Mouse (Mus musculus): Measurements from ENCODE around the gene BC029722.

Gene BC029722

DNA sequence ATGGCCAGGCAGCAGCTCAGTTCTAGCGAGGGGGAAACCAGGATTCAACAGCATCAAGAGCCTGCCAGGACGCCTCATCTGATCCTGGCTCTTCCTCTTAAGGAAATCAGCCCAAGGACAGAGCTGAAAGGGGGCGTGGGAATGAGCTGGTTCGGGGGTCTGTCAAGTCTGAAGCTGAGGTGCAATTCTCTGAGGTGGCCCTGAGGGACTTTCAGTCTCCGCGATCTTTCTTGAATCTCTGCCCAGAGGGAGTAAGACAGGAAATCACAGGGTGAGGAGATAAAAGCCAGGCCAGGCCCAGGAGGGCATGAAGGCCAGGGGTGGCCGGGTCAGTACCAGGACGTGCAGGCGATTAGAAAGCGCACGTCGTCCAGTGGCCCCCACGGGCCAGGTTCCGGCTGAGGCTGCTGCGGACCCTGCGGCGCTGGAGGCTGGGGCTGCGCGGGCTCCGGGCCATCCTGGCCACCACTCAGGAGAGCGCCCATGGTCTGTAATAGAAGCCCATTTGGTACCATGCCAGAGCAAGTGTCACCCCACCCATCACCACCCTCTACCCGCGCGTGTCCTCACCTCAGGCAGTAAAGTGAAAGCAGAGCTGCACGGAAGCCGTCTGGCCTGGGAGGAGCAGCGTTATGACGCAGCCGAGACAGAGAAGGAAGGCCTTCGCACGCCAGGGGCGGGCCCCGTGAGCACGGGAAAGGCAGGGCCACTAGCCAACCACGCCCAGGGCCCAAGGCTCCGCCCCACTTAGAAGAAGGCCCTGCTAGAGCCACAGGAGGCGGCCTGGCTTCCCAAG, 432 bp downstream of the BC029722 start:
- DNase-seq, result peak; percentile 96

DNA sequence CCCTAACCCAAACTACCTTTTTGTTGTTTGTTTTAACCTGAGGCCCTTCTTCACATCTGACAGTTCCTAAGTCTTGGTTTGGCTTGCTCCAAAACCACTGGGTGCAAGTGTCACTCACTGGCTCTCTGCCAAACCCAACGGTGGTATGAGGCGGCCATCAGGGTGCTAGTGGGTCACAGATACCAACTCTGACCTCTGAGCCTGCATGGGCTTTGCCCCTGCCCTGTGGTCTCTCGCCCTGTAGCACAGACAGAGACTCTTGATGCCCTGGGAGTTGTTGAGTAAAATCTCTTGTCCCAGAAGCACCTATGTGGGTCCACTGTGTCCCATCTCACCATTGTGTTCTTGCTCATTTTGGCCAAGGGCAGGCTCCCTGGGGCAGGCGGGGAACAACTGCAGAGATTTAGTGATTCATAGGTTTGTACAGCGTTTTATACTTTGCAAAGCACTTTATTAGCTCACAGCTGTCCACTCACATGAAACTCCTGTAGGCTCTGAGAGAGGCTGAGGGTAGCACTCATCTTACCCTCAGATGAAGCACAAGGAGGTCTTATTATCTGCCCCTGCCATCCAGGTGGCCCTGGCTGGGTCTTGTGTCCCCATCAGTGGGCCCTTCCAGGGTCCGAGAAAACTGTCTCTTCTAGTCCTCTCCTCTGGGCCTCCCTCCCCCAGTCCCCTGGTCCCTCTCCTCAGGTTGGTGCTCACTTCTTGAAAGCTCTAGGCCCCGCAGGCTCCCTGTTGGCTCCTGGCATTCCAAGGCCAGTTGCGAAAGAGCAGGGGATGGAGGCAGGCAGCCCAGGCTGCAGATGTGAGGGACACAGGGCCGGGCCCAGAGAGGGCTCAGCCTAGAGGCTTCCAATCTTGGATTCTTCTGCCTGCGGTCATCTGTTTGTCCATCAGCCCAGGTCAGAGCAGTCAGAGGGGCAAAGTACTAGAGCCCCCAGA, 1.7 kb downstream of the BC029722 start:
- no peak for DNase-seq

DNA sequence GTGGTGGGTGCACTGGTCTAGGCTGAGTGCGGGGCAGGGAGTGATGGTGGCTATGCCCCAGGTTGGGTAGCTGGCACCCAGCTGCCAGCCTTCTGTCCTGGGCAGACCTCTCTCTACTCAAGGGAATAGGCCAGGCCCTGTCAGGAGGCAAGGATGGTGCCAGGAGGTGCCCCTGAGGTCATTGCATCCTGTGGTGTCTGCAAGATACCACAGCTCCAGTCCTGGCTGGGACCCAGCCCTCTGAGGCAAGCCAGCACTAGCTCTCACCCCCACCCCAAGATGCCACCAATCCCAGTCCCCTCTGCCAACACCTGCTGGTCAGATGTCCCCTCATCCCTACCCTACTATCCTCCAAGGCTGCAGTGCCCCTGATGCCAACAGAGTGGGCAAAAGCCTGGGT, 3.0 kb downstream of the BC029722 start:
- DNase-seq, result no peak

DNA sequence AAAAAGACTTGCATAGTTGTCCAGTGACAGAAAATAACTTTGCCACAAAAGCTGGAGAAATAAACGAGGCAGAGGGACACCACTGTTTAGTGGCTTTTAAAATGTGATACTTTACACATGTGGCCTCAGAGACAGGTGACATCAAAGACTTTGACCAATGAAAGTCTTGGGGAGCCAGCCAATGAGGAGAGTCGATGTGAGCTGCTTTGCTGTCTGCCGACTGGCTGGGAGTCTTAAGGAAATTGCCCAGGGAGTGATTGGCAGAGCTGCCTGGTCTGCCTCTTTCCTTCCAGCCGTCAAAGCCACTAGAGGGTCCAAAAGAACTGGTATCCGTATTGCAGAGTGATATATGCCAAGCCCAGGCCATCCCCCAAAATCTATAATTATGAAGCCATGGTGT, 4.4 kb downstream of the BC029722 start:
- no peak for DNase-seq

DNA sequence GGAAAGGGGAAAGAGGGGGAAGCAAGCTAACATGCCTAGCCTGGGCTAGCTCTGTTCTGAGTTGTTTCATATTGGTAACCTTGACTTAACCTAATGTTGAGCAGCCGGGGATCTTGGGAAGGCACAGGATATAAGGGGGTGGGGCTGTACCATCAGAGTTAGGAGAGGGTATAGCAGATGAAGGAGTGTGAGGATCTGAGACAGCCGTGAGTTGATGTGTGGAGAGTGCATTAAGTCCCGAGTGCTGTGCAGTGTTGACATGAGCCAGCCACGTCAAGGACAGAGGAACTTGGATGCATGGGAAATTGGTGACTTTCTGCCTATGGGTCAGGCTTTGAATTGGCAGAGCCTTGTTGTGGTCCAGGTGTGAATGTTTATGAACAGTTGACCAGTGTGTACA, 6.6 kb downstream of the BC029722 start:
- no peak for DNase-seq

DNA sequence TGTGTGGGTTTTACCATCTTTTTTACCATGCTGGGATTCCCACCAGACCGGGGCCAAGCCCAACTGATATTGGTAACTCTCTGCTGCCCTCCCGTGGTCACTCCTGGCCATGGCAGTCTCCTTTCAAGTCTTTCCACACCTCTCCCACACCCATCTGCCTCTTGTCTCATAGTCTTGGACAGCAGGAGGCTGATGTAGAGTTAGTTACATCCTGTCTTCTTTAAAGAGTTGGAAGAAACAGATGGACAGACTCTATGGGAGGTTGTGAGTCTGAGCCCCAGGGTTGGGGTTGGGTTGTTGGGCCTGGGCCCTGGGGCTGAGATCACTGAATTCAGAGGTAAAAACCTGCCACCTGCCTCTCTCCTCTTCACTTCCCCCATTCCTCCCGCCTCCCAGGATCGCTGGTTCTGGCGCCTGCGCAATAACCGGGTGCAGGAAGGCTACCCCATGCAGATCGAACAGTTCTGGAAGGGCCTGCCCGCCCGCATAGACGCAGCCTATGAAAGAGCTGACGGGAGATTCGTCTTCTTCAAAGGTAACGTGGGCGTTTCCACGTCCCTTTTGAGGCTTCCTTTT, 7.3 kb downstream of the BC029722 start:
- DNase-seq, result peak; percentile 89

DNA sequence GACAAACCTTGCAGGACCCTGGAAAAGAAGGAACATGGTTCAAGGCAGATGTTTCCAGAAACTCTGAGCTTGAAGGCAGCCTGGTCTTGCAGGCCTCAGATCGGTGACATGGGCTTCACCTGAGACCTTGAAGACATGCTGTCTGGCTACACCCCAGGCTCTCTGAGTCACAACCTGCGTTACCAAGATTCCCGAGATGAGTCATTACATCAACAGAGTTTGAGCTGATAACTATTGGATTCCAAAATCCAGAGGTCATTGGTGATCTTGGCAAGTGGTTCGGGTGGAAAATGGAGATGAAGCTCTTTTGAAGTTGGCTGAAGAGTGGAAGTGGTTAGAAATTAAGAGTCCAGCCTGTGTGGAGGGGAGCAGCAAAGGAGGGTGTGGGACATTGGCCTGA, 9.6 kb downstream of the BC029722 start:
- DNase-seq, result no peak

DNA sequence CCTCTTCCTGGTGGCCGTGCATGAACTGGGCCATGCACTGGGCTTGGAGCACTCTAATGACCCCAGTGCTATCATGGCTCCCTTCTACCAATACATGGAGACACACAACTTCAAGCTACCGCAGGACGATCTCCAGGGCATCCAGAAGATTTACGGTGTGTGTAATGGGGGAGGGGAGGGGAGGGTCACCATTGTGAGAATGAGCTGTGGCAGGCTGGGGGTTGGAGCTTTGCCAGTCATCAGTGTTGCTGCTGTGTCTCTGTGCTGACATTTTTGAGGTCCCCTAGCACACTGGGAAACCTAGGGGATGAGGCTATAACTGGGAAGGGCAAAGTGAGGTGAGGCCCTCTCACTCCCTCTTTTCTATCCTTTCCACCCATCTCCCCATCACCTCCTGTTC, 11.8 kb downstream of the BC029722 start:
- DNase-seq, result no peak

DNA sequence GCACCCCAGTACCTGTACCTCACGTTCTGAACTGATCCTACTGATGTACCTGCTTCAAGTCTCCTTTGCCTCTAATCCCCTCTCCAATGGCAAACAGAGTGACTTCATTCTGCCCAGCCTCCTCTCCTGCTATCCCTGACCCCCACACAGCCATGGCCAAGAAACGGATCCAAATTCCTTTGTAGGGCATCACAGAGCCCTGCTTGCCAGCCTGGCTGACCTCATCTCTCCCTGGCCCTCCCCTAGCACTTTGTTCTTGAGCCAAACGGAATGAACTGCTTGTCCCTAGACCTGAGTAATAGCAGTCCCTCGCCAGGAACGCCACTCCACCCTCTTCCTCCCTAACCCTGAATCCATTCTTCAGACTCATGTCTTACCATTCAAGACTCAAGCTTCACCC, 12.7 kb downstream of the BC029722 start:
- DNase-seq, result no peak

DNA sequence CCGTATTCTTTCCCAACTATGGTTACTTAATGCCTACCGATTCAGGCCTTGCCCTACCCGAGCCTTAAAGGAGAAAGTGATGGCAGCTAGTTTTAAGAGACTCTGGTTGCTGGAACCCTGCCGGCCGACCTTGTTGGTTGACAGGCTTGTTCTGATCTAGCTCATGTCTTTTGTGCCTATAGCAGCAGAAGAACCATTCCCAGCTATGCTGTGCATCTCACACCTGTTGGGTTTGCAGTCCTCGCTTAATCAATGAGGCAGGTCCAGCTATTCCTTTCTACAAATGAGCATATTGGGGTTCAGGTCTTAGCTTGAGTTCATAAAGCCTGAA, 13.3 kb downstream of the BC029722 start:
- no peak for DNase-seq

DNA sequence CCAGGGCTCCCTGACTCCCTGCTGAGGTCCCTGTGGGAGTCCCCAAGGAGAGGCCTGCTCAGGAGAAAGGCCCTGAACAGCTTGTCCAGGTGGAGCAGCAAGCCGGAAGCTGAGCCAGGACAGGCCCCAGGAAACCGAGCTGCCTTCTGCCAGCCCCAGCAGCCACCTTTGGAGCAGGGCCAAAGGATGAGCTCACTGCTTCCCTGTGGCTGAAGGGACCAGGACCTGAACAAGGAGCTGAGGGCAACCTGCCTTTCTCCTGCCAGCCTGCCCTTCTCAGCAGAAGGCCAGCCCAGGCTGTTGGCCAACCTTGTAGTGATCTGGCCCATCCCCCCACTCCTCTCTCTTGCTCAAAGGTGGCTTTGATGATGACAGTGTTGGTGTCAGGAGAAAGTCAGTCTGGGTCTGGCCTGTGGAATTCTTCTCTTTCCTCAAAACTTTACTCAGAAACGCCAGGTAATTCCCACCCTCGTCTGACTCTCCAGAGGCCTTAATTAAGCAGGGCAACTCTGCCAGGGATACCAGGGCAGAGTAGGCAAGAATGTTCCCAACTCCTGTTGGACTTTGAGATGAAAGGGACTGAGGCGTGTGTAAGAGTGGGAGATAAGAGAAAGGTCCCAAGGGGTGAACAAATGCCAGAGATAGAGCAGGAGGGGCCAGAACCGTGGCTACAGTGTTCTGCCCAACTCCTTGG, 13.8 kb downstream of the BC029722 start:
- no peak for DNase-seq

DNA sequence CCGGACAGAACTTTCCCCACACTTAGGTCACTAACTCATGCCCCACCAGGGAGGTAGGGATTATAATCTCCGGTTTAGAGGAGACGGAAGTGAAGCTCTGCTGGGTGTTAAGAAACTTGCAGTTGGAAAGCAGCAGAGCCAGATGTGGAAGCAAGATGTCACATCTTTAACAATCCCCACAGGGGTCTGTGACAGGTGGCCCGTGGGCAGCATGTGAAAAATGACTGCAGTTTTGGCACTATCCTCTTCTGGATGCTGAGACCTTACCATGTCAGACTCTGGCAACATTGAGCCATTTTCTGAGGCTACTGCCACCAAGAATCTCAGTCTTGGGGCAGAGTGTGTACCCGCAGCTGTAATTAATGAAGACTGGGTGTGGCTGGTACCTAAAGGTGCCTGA, 15.2 kb downstream of the BC029722 start:
- DNase-seq, result no peak

DNA sequence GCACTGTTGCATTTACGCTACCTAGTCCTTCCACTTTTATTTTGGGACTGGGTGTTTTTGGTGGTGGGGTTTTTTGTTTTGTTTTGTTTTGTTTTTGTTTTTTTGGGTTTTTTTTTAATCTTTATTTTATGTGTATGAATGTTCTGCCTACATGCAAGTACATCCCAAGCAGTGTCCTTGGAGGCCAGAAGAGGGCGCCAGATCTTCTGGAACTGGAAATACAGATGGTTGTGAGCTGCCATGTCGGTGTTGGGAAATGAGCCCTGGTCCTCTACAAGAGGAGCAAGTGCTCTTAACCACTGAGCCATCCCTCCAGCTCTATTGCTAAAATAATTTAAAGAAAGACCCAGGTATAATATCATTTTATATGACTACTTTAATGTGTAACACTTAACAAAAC, 16.5 kb downstream of the BC029722 start:
- no peak for DNase-seq

DNA sequence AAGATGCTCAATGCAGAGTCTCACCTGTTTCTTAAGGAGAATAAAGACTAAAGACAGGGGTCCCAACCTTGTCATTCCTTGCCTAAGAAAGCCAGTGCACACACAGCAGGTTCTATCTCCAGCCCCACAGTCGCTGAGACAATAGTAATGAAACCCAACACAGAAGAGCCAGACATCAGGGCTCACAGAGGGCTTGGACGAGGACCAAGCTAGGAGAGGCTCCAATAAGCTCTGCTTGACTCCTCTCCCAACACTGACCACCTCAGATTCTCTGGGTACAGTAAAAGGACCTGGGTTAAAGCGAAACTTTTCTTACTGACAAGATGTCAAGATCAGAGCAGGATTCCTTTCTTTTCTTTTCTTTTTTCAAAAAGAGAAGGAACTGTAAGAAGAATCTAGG, 20.6 kb downstream of the BC029722 start:
- no peak for DNase-seq

DNA sequence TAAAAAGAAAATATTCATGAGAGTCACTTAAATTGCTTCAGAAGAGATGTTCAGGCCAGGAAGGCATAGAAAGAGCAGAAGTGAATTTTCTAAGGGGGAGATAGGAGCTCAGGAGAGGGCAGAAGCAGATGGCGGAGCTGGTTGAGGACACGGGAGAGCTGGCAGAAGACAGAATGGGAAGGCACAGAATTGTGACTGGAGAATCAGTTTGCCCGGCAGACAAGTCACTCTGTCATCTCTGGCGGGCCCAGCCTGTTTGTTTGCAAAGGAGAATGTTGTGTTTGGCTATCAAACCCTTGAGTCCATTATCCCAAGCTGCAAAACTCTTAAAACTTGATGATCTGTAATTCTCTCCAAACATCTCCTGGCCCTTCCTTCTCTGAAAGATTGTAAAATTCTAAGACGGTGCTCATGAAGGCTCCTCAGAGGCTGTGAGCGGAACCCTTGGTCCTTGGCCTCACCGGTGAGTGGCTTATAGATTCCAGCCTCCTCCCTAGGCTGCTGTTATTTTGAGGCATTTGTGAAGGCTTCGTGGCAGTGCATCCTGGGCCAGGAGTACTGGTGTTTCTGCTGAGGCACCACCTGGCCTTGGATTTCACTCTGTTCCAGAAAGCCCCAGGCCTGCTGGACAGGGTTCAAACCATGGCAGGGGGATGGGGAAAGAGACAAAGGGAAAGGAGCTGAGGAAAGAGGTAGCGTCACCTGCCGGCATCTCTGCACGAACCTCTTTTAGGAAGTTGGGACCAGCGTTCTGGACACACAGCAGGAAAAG, 24.4 kb downstream of the BC029722 start:
- DNase-seq, result no peak

DNA sequence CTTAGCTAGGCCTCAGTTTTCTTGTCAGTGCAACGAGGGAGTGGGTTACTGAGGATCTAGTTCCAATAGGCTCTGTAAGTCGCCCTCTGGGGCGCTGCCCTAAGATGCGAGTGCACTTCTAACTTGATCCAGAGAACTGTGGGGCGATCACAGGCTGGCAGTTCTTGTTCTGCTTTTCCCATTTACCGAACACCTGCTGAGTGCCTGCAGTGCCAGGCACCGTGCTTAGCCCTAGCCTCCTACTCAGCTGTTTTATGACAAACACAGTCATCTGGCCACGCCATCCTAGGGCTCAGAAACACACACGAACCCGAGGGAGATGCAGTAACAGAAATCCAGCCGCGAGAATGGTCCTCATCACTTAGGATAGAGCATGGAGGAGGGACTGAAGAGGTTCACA, 26.3 kb downstream of the BC029722 start:
- no peak for DNase-seq

DNA sequence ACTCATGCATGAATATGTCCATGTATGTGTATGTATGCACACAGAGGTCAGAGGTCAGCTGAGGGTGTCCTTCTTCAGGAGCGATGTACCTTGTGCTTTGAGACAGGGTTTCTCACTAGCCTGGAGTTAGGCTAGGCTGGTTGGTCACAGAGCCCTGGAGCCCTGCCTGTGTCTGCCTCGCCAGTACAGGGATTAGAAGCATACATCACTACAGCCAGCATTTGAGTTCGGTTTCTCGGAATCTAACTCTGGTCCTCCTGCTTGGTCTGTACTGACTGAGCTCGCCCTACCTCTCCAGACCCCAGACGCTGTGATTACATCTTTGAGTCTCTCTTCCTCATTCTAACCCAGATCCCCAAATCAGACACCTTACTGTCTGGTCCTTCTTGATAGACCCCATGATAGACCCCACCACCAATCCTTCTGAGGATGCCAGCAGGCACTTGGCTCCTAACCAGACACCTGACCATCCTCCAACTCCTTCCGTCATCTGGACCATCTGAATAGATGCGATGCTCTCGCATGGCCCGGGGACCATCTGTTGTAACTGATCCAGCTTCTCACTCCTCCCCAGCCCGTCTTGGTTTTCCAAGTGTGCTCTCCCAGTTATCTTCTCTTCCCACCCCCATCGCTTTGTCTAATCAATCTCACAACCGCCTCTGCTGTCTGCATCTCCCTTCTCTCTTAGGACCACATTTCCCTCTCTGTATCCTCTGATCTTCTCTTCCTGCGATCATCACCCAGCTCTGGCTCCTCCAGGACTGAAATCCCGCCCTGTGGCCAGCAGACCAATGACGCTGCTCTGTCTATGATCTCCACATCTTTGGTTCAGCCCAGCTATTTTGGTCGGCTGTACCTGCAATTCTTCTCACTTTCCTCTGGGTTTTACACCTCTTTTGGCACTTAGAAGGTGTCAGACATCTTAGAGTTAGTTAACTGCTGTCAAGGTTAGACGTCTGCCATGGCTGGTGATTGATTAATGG, 31.0 kb downstream of the BC029722 start:
- no peak for DNase-seq

DNA sequence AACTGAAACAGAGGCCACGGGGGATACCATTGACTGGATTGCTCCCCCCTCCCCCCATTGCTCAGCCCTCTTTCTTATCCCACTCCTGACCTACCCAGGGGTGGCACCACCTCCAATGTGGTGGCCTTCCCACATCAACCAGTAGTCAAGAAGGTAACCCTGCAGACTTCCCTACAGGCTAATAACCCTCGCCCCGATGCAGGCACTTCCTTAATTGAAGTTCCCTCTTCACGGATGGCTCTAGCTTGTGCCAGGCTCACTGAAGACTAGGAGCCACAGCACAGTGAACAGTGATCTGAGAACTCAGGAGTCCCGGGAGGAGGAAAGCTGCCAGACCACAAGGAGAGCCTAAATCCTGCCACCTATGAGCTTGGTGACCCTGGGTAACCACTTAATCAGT, 32.3 kb downstream of the BC029722 start:
- DNase-seq, result no peak

DNA sequence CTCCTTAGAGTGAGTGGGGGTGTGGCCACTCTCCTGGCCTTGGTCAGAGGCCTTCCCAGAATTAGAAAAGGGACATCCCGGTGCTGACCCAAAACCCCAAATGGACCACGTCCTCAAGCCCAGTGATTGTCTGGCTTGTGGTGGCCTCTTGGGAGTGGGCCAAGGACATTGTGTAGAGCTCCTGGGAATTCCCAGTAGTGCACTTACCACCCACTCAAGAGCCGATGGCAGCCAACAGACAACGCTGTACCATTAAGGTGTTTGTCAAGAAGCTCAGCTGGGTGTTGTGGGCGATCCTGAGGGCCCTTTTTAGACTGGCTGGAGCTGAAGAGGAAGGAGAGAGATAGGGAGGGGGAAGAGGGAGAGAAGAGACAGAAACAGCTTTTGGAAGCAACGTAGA, 34.7 kb downstream of the BC029722 start:
- no peak for DNase-seq

DNA sequence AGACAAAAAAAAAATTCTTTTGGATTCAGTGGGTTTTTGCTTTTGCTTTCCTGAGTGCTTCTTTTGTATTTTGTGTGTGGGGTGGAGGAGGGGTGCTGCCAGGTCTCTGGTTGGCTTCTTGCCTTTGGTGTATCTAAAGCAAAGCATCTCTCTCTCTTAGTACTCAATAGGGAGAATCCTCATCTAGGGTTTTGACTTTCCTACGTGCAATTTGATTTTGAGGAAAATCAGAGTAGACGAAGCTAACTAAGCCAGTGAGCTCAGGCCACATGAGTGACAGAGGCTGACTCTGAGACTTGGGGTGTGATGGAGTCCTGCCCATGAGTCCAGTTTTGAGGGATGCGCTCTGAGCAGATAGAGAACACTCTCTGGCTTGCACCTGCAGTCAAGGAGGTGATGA, 39.7 kb downstream of the BC029722 start:
- DNase-seq, result no peak

DNA sequence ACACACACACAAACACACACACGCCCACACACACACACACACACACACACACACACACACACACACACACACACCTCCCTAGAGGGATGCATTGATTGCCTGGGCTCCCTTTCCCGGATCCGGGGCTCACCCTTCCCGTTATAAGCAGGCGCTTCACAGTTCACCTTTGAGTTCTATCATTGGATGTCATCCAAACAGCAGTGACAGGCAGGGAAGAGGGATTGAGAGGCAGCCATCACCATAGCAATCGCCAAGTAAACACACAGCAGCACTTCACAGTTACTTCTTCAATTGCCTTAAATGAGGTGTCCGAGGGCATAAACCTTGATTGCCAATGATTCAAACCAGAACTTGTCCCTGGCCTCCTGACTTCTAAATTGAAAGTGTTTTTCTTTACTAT, 40.2 kb downstream of the BC029722 start:
- DNase-seq, result no peak
